Mouse (Mus musculus): ENCODE results near the gene Npas4.

DNA sequence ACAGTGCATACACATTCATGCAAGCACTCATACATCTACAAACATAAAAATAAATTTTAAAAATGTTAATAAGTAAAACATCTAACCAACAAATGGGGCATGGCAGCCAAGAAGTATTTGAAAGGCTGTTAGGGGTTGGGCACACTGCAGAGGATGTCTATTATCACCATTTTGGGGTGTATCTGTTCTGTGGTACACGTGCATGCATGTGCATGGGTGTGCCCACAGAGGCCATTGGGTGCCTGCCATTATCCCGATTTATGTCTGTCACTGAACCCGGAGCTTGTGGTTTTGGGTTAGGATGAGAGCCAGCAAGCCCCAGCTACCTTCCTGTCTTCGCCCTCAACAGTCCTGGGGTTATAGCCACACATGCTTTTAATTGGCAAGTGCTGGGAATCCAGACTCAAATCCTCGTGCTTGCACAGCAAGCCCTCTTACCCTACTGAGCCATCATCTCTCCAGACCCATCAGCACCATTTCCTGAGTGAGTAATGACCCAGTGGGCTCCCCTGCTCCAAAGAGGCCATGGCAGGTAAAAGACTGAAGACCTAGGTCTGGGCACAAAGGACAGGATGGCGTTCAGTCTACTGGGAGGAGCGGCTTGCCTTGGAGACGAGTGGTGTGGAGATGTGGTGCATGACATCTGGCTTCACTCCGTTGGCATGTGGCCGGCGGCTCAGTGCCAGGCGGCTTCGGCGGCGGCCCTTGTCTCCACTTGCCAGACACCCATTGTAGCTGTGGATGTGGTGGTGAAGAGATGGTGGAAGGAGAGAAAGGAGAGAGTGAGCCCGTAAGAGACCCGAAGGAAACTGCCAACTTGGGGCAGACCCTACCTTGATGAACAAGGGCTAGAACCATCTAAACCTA is 52.4 kb downstream of the Npas4 start:
- TF ChIP-seq CTCF (IDR thresholded peaks at IDR 0.05; ENCODE audit: low read depth, low read length) (no peak), GATA1 (IDR thresholded peaks at IDR 0.05; ENCODE audit: borderline replicate concordance, low read length) (no peak), TAL1 (conservative IDR thresholded peaks at IDR 0.05; ENCODE audit: low read depth, low read length) (no peak), POLR2AphosphoS5 (IDR thresholded peaks at IDR 0.05; ENCODE audit: insufficient replicate concordance, low read depth, low read length) (no peak), GATA2 (IDR thresholded peaks at IDR 0.05; ENCODE audit: borderline replicate concordance, low read depth, low read length) (no peak)
